Comparison of ENCODE assay signal across 9 mouse cellular contexts in the genomic region with DNA sequence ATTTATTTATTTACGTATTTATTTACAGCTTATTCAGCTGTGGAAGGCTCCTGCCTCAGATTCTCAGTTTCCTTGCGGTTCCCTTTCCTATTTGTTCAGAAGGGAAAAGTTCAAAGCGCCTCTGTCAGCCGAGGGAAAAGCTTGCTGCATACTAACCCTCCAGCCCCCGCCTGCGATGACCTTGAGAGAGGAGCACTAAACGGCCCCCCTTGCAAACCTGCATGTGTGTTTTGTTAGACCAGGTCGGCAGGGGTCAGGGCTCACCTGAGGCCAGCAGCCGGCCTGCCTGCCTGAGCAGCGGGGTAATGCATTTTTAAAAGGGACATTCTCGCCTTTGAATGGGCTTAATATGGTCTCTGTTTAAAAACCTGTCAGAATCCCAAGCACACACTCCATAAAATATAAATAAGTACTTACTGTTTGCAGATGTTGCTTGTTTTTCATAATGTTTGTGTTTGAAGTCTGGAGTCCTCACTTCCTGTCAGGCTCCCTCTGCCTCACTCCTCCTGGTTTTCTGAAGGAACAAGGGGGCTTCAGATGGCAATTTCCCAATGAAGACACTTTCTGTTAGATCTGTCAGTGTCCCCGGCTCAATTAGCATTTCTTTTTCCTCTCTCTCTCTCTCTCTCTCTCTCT.
DNase-seq lines count a peak whose midpoint lies in the region; ATAC-seq and TF ChIP-seq lines count a peak whose summit lies in the region.
"Had no signal": no experiment of that assay in that cellular context is flagged by ENCODE, and none has a peak within 500 bp of the region (broad histone marks: within the 10 kb centered on the region; RNA-seq: fewer than 3 reads in every experiment).

No protein-coding gene starts in this region.

- peaks cover 3% of the 10 kb centered on the region; the same call in 1 of the 2 replicates for H3K27me3 ChIP-seq in heart, embryonic 16.5 days (ENCODE audit: control insufficient read depth, insufficient read depth, low read length)
- no peaks in the 10 kb centered on the region for H3K27me3 ChIP-seq in heart, adult 2 months (ENCODE audit: control insufficient read depth, insufficient read depth, low read length)
- H3K27me3 ChIP-seq in hindbrain, postnatal 0 days (ENCODE audit: insufficient read depth, low read length) = peaks cover 4% of the 10 kb centered on the region; the same call in 1 of the 2 replicates
- H3K27me3 ChIP-seq in liver, embryonic 11.5 days (replicated peaks; ENCODE audit: control insufficient read depth, insufficient read depth, low read length) = peaks cover 3% of the 10 kb centered on the region; the same call in 1 of the 2 replicates
- H3K27me3 ChIP-seq in stomach, embryonic 14.5 days (ENCODE audit: control insufficient read depth, insufficient read depth, low read length) = no peaks in the 10 kb centered on the region

- peak overlapping the region; percentile 44 for H3K4me3 ChIP-seq in heart, embryonic 16.5 days (ENCODE audit: low read length)
- no peak overlapping the region; the same call in 1 of the 2 replicates for H3K4me3 ChIP-seq in heart, adult 2 months
- H3K4me3 ChIP-seq in hindbrain, postnatal 0 days (ENCODE audit: low read length) = peak overlapping the region; percentile 33
- peak overlapping the region; percentile 42 for H3K4me3 ChIP-seq in liver, embryonic 11.5 days (ENCODE audit: low read depth, low read length)
- H3K4me3 ChIP-seq in stomach, embryonic 14.5 days (ENCODE audit: low read depth, low read length) = peak overlapping the region; percentile 25; the same call in 1 of the 2 replicates
- H3K4me3 ChIP-seq: erythroblast, embryonic 14.5 days had no signal

- H3K9me3 ChIP-seq in heart, embryonic 16.5 days (replicated peaks; ENCODE audit: control insufficient read depth, low read length) = no peaks in the 10 kb centered on the region
- H3K9me3 ChIP-seq in hindbrain, postnatal 0 days (ENCODE audit: low read length) = no peaks in the 10 kb centered on the region
- H3K9me3 ChIP-seq in liver, embryonic 11.5 days (ENCODE audit: control insufficient read depth, low read length) = no peaks in the 10 kb centered on the region
- H3K9me3 ChIP-seq in stomach, embryonic 14.5 days (ENCODE audit: control insufficient read depth, low read depth, low read length) = no peaks in the 10 kb centered on the region

- no peaks in the 10 kb centered on the region for H3K79me2 ChIP-seq in heart, adult 2 months (replicated peaks; ENCODE audit: control insufficient read depth, insufficient read depth, low read length)

- ATAC-seq in heart, embryonic 16.5 days (replicated peaks; ENCODE audit: extremely low read depth, insufficient read depth, low FRiP score) = no peak
- no peak for ATAC-seq in hindbrain, postnatal 0 days
- ATAC-seq in liver, embryonic 11.5 days (replicated peaks; ENCODE audit: low FRiP score) = no peak
- no peak for ATAC-seq in stomach, embryonic 14.5 days (ENCODE audit: insufficient number of reproducible peaks, insufficient read depth, low FRiP score, low read depth)

- no peak for TF ChIP-seq CTCF in heart, adult 2 months (IDR thresholded peaks at IDR 0.05)
- TF ChIP-seq CTCF in hindbrain, postnatal 0 days (IDR thresholded peaks at IDR 0.05; ENCODE audit: low read depth) = no peak

- DNase-seq in heart, adult 2 months = no peak
- DNase-seq in hindbrain, postnatal 0 days (ENCODE audit: low spot score) = no peak
- peak; percentile 56 for DNase-seq in liver, embryonic 11.5 days (ENCODE audit: low spot score)
- no peak for DNase-seq in urinary bladder, postnatal 36 days (ENCODE audit: low spot score in 2 of 2)
- DNase-seq in layer of hippocampus, postnatal 36 days = no peak
- DNase-seq in frontal cortex, adult 2 months (ENCODE audit: extremely low spot score in 1 of 2, low spot score in 1 of 2) = no peak

- H3K27ac ChIP-seq in heart, embryonic 16.5 days (ENCODE audit: low read length) = no peak overlapping the region
- H3K27ac ChIP-seq in heart, adult 2 months = no peak overlapping the region
- no peak overlapping the region for H3K27ac ChIP-seq in hindbrain, postnatal 0 days
- no peak overlapping the region for H3K27ac ChIP-seq in liver, embryonic 11.5 days (ENCODE audit: low read depth, low read length)
- H3K27ac ChIP-seq in stomach, embryonic 14.5 days (ENCODE audit: low read length) = peak overlapping the region; percentile 6; the same call in 1 of the 2 replicates

- no peak for TF ChIP-seq POLR2A in heart, adult 2 months (IDR thresholded peaks at IDR 0.05; ENCODE audit: insufficient read depth, low read depth, low read length)

- H3K9ac ChIP-seq in heart, embryonic 16.5 days (ENCODE audit: low read length) = peak overlapping the region; percentile 51
- no peak overlapping the region for H3K9ac ChIP-seq in heart, adult 2 months (ENCODE audit: low read depth, low read length)
- H3K9ac ChIP-seq in hindbrain, postnatal 0 days (replicated peaks; ENCODE audit: low read length) = peak overlapping the region; percentile 25; the same call in 1 of the 2 replicates
- peak overlapping the region; percentile 38 for H3K9ac ChIP-seq in liver, embryonic 11.5 days (ENCODE audit: low read depth, low read length)
- H3K9ac ChIP-seq in stomach, embryonic 14.5 days (replicated peaks; ENCODE audit: low read depth, low read length) = no peak overlapping the region

- 18% methylated on average over 12 of the region's 12 CpGs for WGBS in heart, embryonic 16.5 days
- WGBS in heart, adult 2 months = 32% methylated on average over 12 of the region's 12 CpGs
- 15% methylated on average over 12 of the region's 12 CpGs for WGBS in hindbrain, postnatal 0 days
- WGBS in liver, embryonic 11.5 days = 18% methylated on average over 12 of the region's 12 CpGs
- 9% methylated on average over 12 of the region's 12 CpGs for WGBS in stomach, embryonic 14.5 days

- TF ChIP-seq EP300 in heart, adult 2 months (IDR thresholded peaks at IDR 0.05; ENCODE audit: insufficient read depth, low read depth, low read length) = no peak

- H3K4me2 ChIP-seq in heart, embryonic 16.5 days (ENCODE audit: low read depth, low read length) = peak overlapping the region; percentile 78
- peak overlapping the region; percentile 70 for H3K4me2 ChIP-seq in hindbrain, postnatal 0 days (ENCODE audit: low read depth, low read length)
- peak overlapping the region; percentile 74 for H3K4me2 ChIP-seq in liver, embryonic 11.5 days
- H3K4me2 ChIP-seq in stomach, embryonic 14.5 days (replicated peaks; ENCODE audit: low read depth, low read length) = peak overlapping the region; percentile 64

- intact Hi-C loops in heart, adult 2 months (cut with DNase I) = loop anchor here (5.0 kb wide), 2 partner anchors 74 to 176 kb away; no protein-coding TSS in a partner anchor

- no peaks in the 10 kb centered on the region for H3K36me3 ChIP-seq in heart, embryonic 16.5 days (ENCODE audit: control insufficient read depth, insufficient read depth)
- no peaks in the 10 kb centered on the region for H3K36me3 ChIP-seq in heart, adult 2 months (ENCODE audit: control insufficient read depth, insufficient read depth, low read length)
- H3K36me3 ChIP-seq in hindbrain, postnatal 0 days (ENCODE audit: insufficient read depth, low read length) = no peaks in the 10 kb centered on the region
- H3K36me3 ChIP-seq in liver, embryonic 11.5 days (ENCODE audit: control insufficient read depth, insufficient read depth, low read length) = no peaks in the 10 kb centered on the region
- H3K36me3 ChIP-seq in stomach, embryonic 14.5 days (ENCODE audit: control insufficient read depth, insufficient read depth, low read length) = no peaks in the 10 kb centered on the region

- peaks cover 26% of the 10 kb centered on the region for H3K4me1 ChIP-seq in heart, embryonic 16.5 days (ENCODE audit: control insufficient read depth, insufficient read depth, low read length)
- H3K4me1 ChIP-seq in heart, adult 2 months (ENCODE audit: control insufficient read depth, insufficient read depth, low read length) = no peaks in the 10 kb centered on the region
- 0 out of 2 replicates have a peak, but pooled peaks cover 5% of the 10 kb centered on the region for H3K4me1 ChIP-seq in hindbrain, postnatal 0 days (ENCODE audit: insufficient read depth, low read length)
- peaks cover 12% of the 10 kb centered on the region for H3K4me1 ChIP-seq in liver, embryonic 11.5 days (replicated peaks; ENCODE audit: control insufficient read depth, insufficient read depth, low read length)
- H3K4me1 ChIP-seq in stomach, embryonic 14.5 days (ENCODE audit: control insufficient read depth, insufficient read depth, low read length) = peaks cover 9% of the 10 kb centered on the region

Comparison
In these comparisons a context has a peak if more than half of its experiments do, and no peak if none do; other contexts are left out.
1. H3K9ac ChIP-seq: peak in heart, embryonic 16.5 days (single experiment), hindbrain, postnatal 0 days (single experiment) and liver, embryonic 11.5 days (single experiment); none in heart, adult 2 months (single experiment) and stomach, embryonic 14.5 days (single experiment).
2. Peak in every context shown above with its lines, with median percentiles within 50 percentile points of each other: H3K4me2 ChIP-seq.